Mouse (Mus musculus): ENCODE measurements at regions not wholly inside any gene's neighbourhood (a gene's known extent, or its start where the extent isn't known, plus 50 kb on each side); places are given as distances from the start of the nearest gene placed in this dataset.

DNA sequence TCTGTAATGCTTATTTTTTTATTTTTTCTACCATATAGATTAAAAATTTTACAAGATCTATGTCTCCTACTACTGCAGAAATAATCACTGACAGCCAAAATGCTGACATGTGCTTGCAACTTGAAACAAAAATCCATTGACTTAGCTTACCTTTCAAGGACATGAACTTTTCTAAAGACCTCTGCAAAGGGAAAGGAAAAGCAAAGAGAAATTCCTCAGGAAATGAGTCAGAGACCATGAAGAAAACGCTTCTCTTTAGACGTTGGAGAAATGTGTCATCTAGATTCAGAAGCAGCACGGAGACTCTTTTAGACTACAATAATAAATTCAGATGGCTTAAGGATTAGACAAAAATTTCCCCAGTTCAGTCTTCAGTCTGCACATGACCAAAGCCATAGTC, 2188.6 kb upstream of the Tenm3 start:
- DNase-seq (ENCODE audit: low spot score): no peak

DNA sequence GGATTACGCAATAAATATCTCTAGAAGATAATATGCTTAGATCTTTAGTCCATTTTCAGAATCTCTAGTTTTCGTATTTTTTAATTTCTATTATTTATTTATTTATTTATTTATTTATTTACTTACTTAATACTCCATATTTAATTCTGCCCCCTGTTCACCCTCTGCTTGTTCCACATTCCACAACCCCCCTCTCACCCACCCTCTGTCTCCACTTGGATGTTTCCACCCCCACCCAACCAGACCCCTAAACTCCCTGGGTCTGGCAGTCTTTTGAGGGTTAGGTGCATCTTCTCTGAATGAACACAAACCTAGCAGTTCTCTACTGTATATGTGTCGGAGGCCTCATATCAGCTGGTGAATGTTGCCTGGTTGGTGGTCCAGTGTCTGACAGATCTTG, 2166.8 kb upstream of the Tenm3 start:
- no peak for DNase-seq (ENCODE audit: low spot score)

DNA sequence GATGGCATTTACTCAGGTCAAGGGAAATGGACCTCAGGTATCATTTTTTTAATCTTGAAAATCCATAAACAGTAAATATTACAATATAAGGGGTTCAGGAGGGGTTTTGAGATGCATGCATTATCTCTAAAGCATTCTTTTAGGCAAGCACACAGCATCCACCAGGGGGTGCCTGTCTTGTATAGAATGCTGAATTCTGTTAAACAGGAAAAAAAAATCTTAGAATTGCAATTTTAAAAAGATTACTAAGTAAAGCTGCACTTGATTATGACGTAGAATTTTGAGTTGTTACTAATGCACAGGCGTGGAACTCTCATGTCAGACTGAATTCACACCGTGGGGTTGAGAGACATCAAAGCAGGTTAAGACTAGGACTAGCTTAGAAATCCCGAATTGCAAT, 2123.6 kb upstream of the Tenm3 start:
- peak; percentile 5 for DNase-seq (ENCODE audit: low spot score)

DNA sequence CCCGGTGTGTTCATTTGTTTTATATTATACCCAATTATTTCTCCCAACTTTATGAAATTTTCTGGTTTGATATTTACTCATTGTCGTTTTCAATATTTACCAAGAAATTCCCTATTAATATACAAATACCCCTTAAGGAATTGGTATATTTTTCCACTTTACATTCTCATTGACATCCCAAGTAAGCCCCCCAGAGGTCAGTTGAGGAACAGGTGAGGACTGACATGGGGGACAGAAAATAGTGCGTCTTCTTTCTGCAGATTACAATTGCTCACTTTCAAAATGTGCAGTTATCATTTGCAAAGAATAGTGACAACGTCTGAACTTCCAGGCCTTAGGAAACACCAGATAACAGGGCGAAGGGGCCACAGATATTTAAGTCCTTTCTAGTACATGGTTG, 2073.8 kb upstream of the Tenm3 start:
- no peak for DNase-seq (ENCODE audit: low spot score)

DNA sequence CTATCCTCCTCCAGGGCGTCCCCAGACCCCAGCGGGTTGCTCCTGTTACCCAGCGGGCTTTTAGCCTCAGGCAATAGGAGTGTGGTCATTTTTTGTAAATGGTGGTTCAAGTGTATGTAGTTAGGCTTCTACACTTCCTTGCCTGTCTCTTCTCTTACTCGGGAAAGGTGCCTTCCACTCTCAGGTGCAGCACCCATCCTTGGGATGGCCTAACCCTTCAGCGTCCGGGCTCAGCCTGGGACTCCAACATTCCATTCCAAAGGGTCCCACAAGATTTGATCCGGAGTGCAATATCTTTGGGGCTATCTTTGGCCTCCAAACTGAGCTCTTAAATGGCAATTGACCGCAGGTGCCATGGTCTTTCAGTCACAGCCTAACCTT, 2073.0 kb upstream of the Tenm3 start:
- peak; percentile 4 for DNase-seq (ENCODE audit: low spot score)

DNA sequence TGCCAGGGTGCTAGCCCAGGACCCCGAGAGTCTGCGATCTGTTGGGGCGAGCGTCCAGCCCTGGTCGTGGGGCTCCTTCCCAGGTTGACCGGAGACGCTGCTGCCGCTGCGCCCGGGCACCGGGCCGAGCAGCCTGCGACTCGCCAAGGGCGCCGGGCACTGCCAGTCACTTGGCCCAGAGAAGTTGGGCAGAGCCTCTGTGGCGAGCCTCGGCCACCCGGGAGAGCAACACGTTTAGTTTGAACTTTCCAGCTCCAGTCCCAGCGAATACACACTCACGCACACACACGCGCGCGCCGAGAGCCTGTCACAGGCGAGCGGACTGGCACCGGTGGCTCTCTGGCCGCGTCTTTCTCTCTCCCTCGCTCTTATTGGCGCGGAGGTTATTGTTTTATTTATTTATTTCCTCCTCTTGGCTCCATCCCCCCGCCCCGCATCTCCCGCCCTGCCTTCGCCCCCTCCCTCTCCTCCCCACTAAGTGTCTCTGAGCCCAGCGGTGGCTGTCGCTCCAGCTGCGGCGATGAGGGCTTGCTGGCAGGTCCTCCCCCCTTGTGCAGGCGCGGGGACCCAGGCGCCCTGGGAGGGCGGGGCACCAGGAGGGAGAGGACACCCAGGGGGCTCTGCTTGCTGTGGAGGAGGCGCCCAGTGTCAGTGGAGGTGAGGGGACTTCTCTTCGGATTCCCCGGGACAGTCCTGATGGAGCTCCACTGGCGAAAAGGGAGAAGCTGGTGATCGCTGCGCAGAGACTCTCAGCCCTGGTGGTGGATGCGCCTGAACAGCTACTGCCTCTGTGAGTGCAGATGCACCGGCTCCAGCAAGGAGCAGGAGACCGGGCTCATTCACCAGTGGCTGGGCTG, 2072.4 kb upstream of the Tenm3 start:
- peak; percentile 32 for DNase-seq (ENCODE audit: low spot score)

DNA sequence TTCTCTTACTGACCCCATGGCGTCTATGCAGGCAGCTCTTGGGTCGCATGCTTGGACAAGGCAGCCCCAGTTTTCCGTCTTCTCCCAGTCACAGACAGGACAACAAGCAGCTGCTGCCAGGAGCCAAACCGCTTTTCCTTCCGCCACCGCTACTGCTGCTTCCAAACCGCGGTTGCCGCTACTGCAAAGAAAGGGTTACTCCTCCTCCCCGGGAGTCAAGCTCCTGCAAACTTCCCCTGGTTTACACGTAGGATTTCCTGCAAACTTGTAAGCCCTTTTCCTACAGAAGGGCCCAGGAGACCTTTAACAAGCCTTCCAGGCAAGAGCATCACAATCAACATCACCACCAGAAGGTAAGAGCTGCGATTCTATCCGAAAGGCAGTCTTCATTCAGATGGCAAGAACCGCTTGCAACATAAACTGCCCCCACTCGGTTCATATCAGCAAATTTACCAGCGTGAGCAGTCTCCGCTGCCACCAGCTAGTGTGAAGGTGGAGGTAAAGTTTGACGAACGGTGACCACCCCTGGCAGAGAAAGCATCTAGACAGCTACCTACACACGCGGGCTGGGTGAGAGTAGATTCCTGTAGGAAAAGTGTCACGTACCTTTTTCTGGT, 2071.6 kb upstream of the Tenm3 start:
- peak; percentile 12 for DNase-seq (ENCODE audit: low spot score)

DNA sequence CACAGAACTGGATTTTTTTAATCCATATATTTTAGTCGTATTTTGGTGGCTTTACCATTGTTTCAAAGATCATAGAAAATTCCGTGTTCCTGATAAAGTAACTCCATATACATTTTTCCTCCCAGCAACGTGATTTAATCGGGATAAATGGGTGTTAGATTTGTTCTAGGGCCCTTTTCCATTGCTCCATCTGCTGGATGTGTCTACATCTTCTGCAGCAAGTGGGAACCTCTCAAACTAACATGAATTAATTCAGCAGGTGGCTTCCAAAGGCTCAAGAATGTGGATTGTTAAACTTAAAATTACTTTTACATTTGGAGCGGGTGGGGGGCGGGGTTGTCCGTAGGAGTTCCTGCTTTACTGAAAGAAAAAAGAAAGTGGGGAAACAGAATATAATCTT, 2070.9 kb upstream of the Tenm3 start:
- DNase-seq (ENCODE audit: low spot score): no peak

DNA sequence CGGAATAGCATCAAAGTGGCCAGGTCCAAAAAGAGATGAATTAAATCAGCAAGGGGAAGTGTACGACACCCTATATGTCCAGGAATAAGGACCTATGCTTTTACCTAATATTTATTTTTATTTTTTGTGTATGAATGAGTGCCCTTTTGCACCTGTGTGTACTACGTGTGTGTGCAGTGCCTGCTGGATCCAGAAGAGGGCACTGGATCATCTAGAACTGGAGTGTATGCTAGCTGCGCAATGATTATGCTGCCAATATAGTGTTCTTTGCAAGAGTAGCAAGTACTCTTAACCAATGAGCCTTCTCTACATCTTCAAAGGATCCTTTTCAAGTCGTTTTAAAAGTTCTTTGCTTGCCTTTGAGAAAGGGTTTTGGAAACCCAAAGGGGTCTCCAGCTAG, 2034.4 kb upstream of the Tenm3 start:
- DNase-seq (ENCODE audit: low spot score): no peak

Measured in left cerebral cortex, adult 11 months (tissue).